Mouse (Mus musculus): ENCODE results near the gene Mgst2. TPM values are rescaled to one million over a fixed set of nuclear protein-coding genes. Genes with fewer than 3 reads are reported as not detected.

The Mgst2 gene
- polyA plus RNA-seq, 1 experiment, result 134 TPM

DNA sequence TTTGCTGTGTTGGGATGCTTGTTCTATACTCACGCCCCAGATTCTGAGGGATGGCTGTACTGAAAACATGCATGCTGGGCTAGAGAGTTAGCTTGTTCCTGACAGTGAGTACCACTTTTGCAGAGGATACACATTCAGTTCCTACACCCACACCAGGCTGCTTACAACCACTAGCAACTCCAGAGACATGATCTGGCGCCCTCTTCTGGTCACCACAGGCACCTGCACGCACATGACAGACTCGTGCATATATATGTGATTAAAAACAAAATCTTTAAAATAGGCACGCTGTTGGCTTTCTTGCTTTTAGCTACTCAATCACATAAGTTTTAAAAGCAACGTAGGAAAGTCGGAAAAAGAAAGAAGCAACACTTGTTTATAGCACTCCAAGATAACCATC, 45.1 kb downstream of the Mgst2 start:
- WGBS, result 84% methylated on average over 7 of the region's 7 CpGs
- no peak overlapping the region for H3K27ac ChIP-seq (ENCODE audit: control insufficient read depth, insufficient read depth, low read depth, low read length, poor library complexity)
- H3K4me3 ChIP-seq (replicated peaks; ENCODE audit: control insufficient read depth, low read depth, low read length), result no peak overlapping the region
- peaks cover 2% of the 10 kb centered on the region for H3K4me1 ChIP-seq (ENCODE audit: control insufficient read depth, insufficient read depth, low read length)
- peak; percentile 74 for TF ChIP-seq CTCF (IDR thresholded peaks at IDR 0.05; ENCODE audit: control insufficient read depth, insufficient read depth, low read length)
- TF ChIP-seq POLR2A (IDR thresholded peaks at IDR 0.05; ENCODE audit: borderline replicate concordance, control insufficient read depth, low read depth, low read length), result no peak

DNA sequence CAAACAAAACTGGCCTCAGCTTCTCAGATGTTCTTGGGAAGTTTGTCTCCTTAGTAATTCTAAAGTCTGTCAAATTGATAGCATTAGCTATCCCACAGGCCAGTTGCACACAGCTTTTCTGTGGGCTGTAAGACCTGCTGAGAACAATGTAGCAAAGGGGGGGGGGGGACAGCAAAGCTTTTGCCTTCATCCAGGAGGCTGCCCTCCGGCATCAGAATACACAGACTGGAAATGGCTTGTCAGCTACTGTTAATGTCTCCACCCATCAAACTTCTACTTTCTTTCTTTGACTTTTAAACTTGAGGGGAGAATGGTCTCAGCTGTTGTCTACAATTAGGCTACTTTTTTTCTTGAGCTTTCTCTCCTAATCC, 48.2 kb downstream of the Mgst2 start:
- peaks cover 4% of the 10 kb centered on the region for H3K4me1 ChIP-seq (ENCODE audit: control insufficient read depth, insufficient read depth, low read length)
- WGBS, result 96% methylated on average over 1 of the region's 1 CpGs
- H3K4me3 ChIP-seq (replicated peaks; ENCODE audit: control insufficient read depth, low read depth, low read length), result no peak overlapping the region
- TF ChIP-seq CTCF (IDR thresholded peaks at IDR 0.05; ENCODE audit: control insufficient read depth, insufficient read depth, low read length) (no peak), POLR2A (IDR thresholded peaks at IDR 0.05; ENCODE audit: borderline replicate concordance, control insufficient read depth, low read depth, low read length) (no peak)
- no peak overlapping the region; the same call in 1 of the 2 replicates for H3K27ac ChIP-seq (ENCODE audit: control insufficient read depth, insufficient read depth, low read depth, low read length, poor library complexity)

DNA sequence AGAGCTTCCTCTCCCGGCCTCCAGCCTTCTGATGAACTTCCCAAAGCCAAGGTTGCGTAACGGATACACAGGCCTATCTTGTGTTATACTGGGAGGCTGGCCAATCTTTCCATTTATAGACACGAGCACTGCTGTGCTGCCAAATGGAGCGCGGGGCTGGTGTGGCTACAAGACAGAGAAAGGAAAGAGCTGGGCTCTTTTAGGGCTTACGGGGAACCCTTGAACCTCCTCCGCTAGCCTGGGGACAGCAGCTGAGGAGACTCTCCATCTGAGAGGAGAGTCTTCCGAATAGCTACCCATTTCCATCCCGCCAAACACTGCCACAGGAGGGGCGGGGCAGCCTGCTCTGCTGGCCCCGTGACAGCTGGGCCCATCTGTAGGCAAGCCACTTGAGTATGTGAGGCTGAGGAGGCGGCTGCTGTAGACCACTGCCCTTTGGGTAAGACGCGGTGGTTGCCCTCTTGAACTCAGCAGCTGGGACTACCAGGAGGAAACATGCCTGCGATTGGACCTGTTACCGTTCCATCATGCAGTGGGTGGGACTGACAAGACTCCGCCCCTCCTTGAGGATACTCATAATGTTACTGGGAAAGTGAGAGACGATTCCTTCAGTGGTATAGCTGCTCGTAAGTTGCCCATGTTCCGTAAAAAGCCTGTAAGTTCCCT, 48.7 kb downstream of the Mgst2 start:
- H3K4me3 ChIP-seq (replicated peaks; ENCODE audit: control insufficient read depth, low read depth, low read length), result peak overlapping the region; percentile 7
- TF ChIP-seq POLR2A (IDR thresholded peaks at IDR 0.05; ENCODE audit: borderline replicate concordance, control insufficient read depth, low read depth, low read length) (no peak), CTCF (IDR thresholded peaks at IDR 0.05; ENCODE audit: control insufficient read depth, insufficient read depth, low read length) (no peak)
- peaks cover 4% of the 10 kb centered on the region for H3K4me1 ChIP-seq (ENCODE audit: control insufficient read depth, insufficient read depth, low read length)
- H3K27ac ChIP-seq (ENCODE audit: control insufficient read depth, insufficient read depth, low read depth, low read length, poor library complexity), result peak overlapping the region; percentile 65
- WGBS, result 64% methylated on average over 21 of the region's 21 CpGs

DNA sequence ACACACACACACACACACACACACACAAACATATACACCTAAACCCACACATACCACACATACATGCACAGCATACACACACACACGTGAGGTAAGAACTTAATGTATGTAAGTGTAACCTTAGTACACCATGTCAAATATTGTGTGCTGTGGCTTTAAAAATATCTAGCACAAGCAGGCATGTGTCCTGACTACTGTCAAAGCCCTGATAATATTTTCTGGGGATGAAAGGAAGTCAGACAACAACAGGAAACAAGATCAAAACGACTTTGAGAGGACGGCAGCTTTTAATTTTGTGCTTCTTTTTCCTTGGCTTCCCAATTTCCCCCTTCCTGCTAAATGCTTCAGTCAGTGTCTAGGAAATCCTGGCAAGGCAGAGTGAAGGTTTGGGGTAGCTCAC, 52.2 kb downstream of the Mgst2 start:
- Histone ChIP-seq H3K4me1 (ENCODE audit: control insufficient read depth, insufficient read depth, low read length) (peaks cover 4% of the 10 kb centered on the region), H3K27ac (ENCODE audit: control insufficient read depth, insufficient read depth, low read depth, low read length, poor library complexity) (no peak overlapping the region)
- 20% methylated on average over 3 of the region's 3 CpGs for WGBS

DNA sequence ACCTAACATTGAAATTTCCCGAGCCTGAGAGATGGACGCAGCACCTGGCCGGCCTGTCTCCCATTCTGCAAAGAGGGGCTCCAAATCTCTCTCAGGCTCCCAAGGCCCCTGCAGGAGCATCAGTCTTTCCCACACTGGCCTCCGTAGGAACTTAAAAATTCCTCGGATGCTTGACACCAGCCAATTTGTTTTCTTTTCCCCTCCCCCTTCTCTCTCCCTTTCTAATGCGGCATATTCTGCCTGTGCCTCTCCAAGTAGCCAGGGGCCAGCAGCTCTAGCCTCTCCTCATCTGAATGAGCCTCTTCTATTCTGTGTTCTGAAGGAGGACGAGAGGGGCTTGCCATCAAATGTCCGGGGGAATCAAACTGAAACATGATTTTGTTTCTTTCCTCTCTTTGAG, 53.1 kb downstream of the Mgst2 start:
- WGBS, result 75% methylated on average over 8 of the region's 8 CpGs
- no peak overlapping the region for H3K4me3 ChIP-seq (replicated peaks; ENCODE audit: control insufficient read depth, low read depth, low read length)
- TF ChIP-seq POLR2A (IDR thresholded peaks at IDR 0.05; ENCODE audit: borderline replicate concordance, control insufficient read depth, low read depth, low read length) (no peak), CTCF (IDR thresholded peaks at IDR 0.05; ENCODE audit: control insufficient read depth, insufficient read depth, low read length) (no peak)
- H3K27ac ChIP-seq (ENCODE audit: control insufficient read depth, insufficient read depth, low read depth, low read length, poor library complexity), result no peak overlapping the region
- peaks cover 4% of the 10 kb centered on the region for H3K4me1 ChIP-seq (ENCODE audit: control insufficient read depth, insufficient read depth, low read length)

More for the DNA sequence above, 52.2 kb downstream of the Mgst2 start:
- TF ChIP-seq CTCF (IDR thresholded peaks at IDR 0.05; ENCODE audit: control insufficient read depth, insufficient read depth, low read length) (no peak), POLR2A (IDR thresholded peaks at IDR 0.05; ENCODE audit: borderline replicate concordance, control insufficient read depth, low read depth, low read length) (no peak)
- H3K4me3 ChIP-seq (replicated peaks; ENCODE audit: control insufficient read depth, low read depth, low read length), result no peak overlapping the region

DNA sequence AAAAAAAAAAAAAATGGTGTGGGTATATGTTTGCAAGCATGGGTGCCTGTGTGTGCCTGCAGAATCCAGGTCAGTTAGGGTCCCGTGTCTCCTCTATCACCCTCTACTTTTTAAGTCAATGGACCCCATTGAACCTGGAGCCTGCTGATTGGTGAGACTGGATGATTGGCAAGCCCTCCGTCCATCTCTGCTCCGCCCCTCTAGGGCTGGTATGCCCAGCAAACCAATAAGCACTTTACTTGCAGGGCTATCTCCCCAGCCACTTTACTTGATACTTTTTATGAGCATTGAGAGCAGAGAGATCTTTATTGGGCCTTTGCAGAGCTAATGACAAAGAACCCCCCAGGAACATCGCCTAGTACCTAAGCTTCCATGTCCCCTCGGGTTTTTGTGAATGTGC, 54.3 kb downstream of the Mgst2 start:
- no peak for TF ChIP-seq CTCF (IDR thresholded peaks at IDR 0.05; ENCODE audit: control insufficient read depth, insufficient read depth, low read length)
- no peak for TF ChIP-seq POLR2A (IDR thresholded peaks at IDR 0.05; ENCODE audit: borderline replicate concordance, control insufficient read depth, low read depth, low read length)
- WGBS, result 81% methylated on average over 5 of the region's 5 CpGs
- H3K4me1 ChIP-seq (ENCODE audit: control insufficient read depth, insufficient read depth, low read length), result peaks cover 3% of the 10 kb centered on the region
- no peak overlapping the region for H3K4me3 ChIP-seq (replicated peaks; ENCODE audit: control insufficient read depth, low read depth, low read length)
- no peak overlapping the region for H3K27ac ChIP-seq (ENCODE audit: control insufficient read depth, insufficient read depth, low read depth, low read length, poor library complexity)

DNA sequence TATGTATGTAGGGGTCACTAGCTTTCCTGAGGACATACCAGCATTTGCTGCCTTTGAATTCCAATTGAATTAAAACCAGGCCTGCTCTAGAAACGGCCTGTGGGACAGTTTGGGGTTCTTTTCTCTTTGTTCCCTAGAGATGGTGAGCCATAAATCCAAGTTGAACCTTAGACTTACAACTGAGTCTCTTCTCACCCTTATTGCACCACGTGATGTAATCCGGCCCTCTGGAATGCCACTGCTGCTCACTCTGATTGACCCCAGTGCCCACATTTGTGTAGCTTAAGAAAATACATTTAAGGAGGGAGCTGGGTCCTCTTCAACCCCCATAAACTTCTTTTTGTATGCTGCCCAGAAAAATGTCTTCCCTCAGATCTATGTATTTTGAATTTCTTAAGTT, 57.3 kb downstream of the Mgst2 start:
- 81% methylated on average over 3 of the region's 3 CpGs for WGBS
- TF ChIP-seq POLR2A (IDR thresholded peaks at IDR 0.05; ENCODE audit: borderline replicate concordance, control insufficient read depth, low read depth, low read length) (no peak), CTCF (IDR thresholded peaks at IDR 0.05; ENCODE audit: control insufficient read depth, insufficient read depth, low read length) (no peak)
- H3K4me1 ChIP-seq (ENCODE audit: control insufficient read depth, insufficient read depth, low read length), result no peaks in the 10 kb centered on the region
- no peak overlapping the region for H3K4me3 ChIP-seq (replicated peaks; ENCODE audit: control insufficient read depth, low read depth, low read length)
- H3K27ac ChIP-seq (ENCODE audit: control insufficient read depth, insufficient read depth, low read depth, low read length, poor library complexity), result no peak overlapping the region

DNA sequence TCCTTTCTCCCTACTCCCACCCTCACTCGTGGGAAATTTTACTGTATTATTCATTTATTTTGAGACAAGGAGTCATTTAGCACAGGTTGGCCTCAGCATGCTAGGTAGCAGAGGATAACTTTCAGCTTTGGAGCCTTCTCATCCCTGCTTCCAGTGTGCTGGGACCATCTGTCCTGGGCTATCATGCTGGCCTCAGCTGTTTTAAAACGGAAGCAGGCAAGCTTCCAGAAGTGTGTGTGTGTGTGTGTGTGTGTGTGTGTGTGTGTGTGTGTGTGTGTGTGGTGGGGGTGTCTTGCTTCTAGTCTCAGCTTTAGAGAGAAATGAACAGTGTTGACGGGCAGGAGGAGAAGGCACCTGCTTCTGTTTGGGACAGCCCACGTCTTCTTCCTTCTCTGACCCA, 57.7 kb downstream of the Mgst2 start:
- Histone ChIP-seq H3K4me3 (replicated peaks; ENCODE audit: control insufficient read depth, low read depth, low read length) (no peak overlapping the region), H3K4me1 (ENCODE audit: control insufficient read depth, insufficient read depth, low read length) (no peaks in the 10 kb centered on the region), H3K27ac (ENCODE audit: control insufficient read depth, insufficient read depth, low read depth, low read length, poor library complexity) (no peak overlapping the region)
- TF ChIP-seq POLR2A (IDR thresholded peaks at IDR 0.05; ENCODE audit: borderline replicate concordance, control insufficient read depth, low read depth, low read length) (no peak), CTCF (IDR thresholded peaks at IDR 0.05; ENCODE audit: control insufficient read depth, insufficient read depth, low read length) (no peak)
- 70% methylated on average over 4 of the region's 4 CpGs for WGBS

DNA sequence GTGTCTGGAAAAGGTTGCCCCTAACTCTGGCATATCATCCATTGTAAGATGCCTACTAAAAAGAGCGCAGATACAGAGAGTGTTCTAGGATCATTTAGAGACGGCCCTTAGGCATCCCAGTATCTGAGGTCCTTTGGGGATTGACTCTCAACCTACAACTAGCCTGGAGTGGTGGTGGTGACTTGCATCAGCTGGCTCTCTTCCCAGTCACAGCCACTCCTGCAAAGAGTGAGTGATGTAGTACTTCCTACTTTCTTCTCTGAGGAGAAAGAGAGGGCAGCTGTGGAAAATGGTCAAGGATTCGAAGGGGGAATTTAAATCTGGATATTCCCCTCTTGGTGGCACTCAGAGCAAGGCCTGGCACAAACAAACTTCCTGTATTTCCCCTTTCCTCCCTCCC, 59.2 kb downstream of the Mgst2 start:
- 67% methylated on average over 3 of the region's 3 CpGs for WGBS
- TF ChIP-seq POLR2A (IDR thresholded peaks at IDR 0.05; ENCODE audit: borderline replicate concordance, control insufficient read depth, low read depth, low read length) (no peak), CTCF (IDR thresholded peaks at IDR 0.05; ENCODE audit: control insufficient read depth, insufficient read depth, low read length) (no peak)
- no peaks in the 10 kb centered on the region for H3K4me1 ChIP-seq (ENCODE audit: control insufficient read depth, insufficient read depth, low read length)
- H3K27ac ChIP-seq (ENCODE audit: control insufficient read depth, insufficient read depth, low read depth, low read length, poor library complexity), result no peak overlapping the region
- H3K4me3 ChIP-seq (replicated peaks; ENCODE audit: control insufficient read depth, low read depth, low read length), result no peak overlapping the region

All from bone marrow, adult 2 months (tissue).